Mouse (Mus musculus): ENCODE measurements around the gene Rcl1. TPM values are rescaled to one million over a fixed set of nuclear protein-coding genes. Genes with fewer than 3 reads are reported as not detected.

Rcl1 gene
- total and polyA plus RNA-seq, 2 experiments from 2014 or later: 16.0 to 33.3 TPM

DNA sequence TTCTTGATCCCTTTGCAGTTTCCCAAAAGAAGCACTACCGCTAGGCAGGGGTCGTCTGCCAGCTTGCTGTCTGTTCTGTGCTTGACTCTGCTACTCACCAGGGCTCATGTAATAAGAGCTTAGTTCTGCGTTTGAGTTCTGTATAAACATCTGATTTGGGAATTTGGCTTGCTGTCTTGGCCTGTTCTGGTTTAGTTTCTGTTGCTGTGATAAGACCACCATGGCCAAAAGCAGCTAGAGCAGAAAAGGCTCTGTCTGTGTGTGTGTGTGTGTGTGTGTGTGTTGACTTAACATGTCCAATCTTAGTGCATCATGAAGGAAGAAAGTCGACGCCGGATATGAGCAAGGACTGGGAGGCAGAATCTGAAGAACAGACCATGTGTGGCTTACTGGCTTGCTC, 44.2 kb downstream of the Rcl1 start:
- WGBS: 86% methylated on average over 6 of the region's 6 CpGs
- Histone ChIP-seq H3K27ac (no peak overlapping the region), H3K4me3 (ENCODE audit: low read length) (no peak overlapping the region), H3K36me3 (ENCODE audit: insufficient read depth, low read length) (peaks cover 6% of the 10 kb centered on the region; the same call in 1 of the 2 replicates), H3K4me2 (ENCODE audit: low read depth, low read length) (no peak overlapping the region), H3K4me1 (ENCODE audit: insufficient read depth, low read length) (no peaks in the 10 kb centered on the region), H3K9ac (replicated peaks; ENCODE audit: low read length) (no peak overlapping the region), H3K27me3 (ENCODE audit: insufficient read depth, low read length) (no peaks in the 10 kb centered on the region), H3K9me3 (ENCODE audit: low read length) (no peaks in the 10 kb centered on the region)
- no peak for ATAC-seq
- DNase-seq (ENCODE audit: low spot score): no peak
- TF ChIP-seq CTCF (IDR thresholded peaks at IDR 0.05; ENCODE audit: low read depth): no peak

- WGBS: 74% methylated on average over 9 of the region's 9 CpGs
- H3K4me2 ChIP-seq (ENCODE audit: low read depth, low read length): no peak overlapping the region
- H3K27me3 ChIP-seq (ENCODE audit: insufficient read depth, low read length): no peaks in the 10 kb centered on the region
- ATAC-seq (no peak), DNase-seq (ENCODE audit: low spot score) (no peak)
- TF ChIP-seq CTCF (IDR thresholded peaks at IDR 0.05; ENCODE audit: low read depth): no peak
- H3K9ac ChIP-seq (replicated peaks; ENCODE audit: low read length): no peak overlapping the region
- no peaks in the 10 kb centered on the region for H3K9me3 ChIP-seq (ENCODE audit: low read length)
- no peaks in the 10 kb centered on the region for H3K4me1 ChIP-seq (ENCODE audit: insufficient read depth, low read length)
- peaks cover 6% of the 10 kb centered on the region; the same call in 1 of the 2 replicates for H3K36me3 ChIP-seq (ENCODE audit: insufficient read depth, low read length)
- no peak overlapping the region for H3K27ac ChIP-seq
- no peak overlapping the region for H3K4me3 ChIP-seq (ENCODE audit: low read length)
Measured at GRCm38 (mm10) chr19:29146820-29147219, 45.6 kb downstream of the Rcl1 start.

DNA sequence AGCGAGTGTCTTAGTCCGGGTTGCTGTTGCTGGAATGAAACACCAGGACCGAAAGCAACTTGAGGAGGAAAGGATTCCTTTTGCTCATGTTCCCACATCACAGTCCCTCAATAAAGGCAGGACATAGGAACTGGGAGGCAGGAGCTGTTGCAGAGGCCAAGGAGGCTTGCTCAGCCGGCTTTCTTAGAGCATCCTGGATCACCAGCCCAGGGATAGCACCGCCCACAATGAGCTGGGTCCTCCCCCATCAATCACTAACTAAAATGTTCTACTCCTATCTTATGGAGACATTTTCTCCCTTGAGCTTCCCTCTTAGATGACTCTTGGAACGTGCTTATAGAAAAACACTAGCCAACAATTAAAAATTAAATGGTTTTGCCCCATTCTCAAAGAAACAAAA, 48.4 kb downstream of the Rcl1 start:
- no peak for TF ChIP-seq CTCF (IDR thresholded peaks at IDR 0.05; ENCODE audit: low read depth)
- Histone ChIP-seq H3K4me2 (ENCODE audit: low read depth, low read length) (no peak overlapping the region), H3K9me3 (ENCODE audit: low read length) (no peaks in the 10 kb centered on the region), H3K4me3 (ENCODE audit: low read length) (no peak overlapping the region), H3K4me1 (ENCODE audit: insufficient read depth, low read length) (no peaks in the 10 kb centered on the region), H3K9ac (replicated peaks; ENCODE audit: low read length) (no peak overlapping the region), H3K36me3 (ENCODE audit: insufficient read depth, low read length) (no peaks in the 10 kb centered on the region; the same call in 1 of the 2 replicates), H3K27me3 (ENCODE audit: insufficient read depth, low read length) (no peaks in the 10 kb centered on the region), H3K27ac (no peak overlapping the region)
- no peak for DNase-seq (ENCODE audit: low spot score)
- no peak for ATAC-seq
- 74% methylated on average over 6 of the region's 6 CpGs for WGBS

GRCm38 (mm10) chr19:29150038-29150437, 48.9 kb downstream of the Rcl1 start:
- no peak for ATAC-seq
- 72% methylated on average over 6 of the region's 6 CpGs for WGBS
- Histone ChIP-seq H3K27ac (no peak overlapping the region), H3K9me3 (ENCODE audit: low read length) (no peaks in the 10 kb centered on the region), H3K27me3 (ENCODE audit: insufficient read depth, low read length) (no peaks in the 10 kb centered on the region), H3K9ac (replicated peaks; ENCODE audit: low read length) (no peak overlapping the region), H3K4me2 (ENCODE audit: low read depth, low read length) (no peak overlapping the region), H3K4me3 (ENCODE audit: low read length) (no peak overlapping the region), H3K4me1 (ENCODE audit: insufficient read depth, low read length) (no peaks in the 10 kb centered on the region), H3K36me3 (ENCODE audit: insufficient read depth, low read length) (no peaks in the 10 kb centered on the region; the same call in 1 of the 2 replicates)
- no peak for TF ChIP-seq CTCF (IDR thresholded peaks at IDR 0.05; ENCODE audit: low read depth)
- no peak for DNase-seq (ENCODE audit: low spot score)

- H3K27me3 ChIP-seq (ENCODE audit: insufficient read depth, low read length): no peaks in the 10 kb centered on the region
- 88% methylated on average over 2 of the region's 2 CpGs for WGBS
- no peaks in the 10 kb centered on the region for H3K9me3 ChIP-seq (ENCODE audit: low read length)
- DNase-seq (ENCODE audit: low spot score) (no peak), ATAC-seq (no peak)
- no peak overlapping the region for H3K4me3 ChIP-seq (ENCODE audit: low read length)
- H3K4me1 ChIP-seq (ENCODE audit: insufficient read depth, low read length): no peaks in the 10 kb centered on the region
- H3K4me2 ChIP-seq (ENCODE audit: low read depth, low read length): no peak overlapping the region
- H3K36me3 ChIP-seq (ENCODE audit: insufficient read depth, low read length): no peaks in the 10 kb centered on the region
- no peak overlapping the region for H3K27ac ChIP-seq
- no peak overlapping the region for H3K9ac ChIP-seq (replicated peaks; ENCODE audit: low read length)
- no peak for TF ChIP-seq CTCF (IDR thresholded peaks at IDR 0.05; ENCODE audit: low read depth)
Measured at GRCm38 (mm10) chr19:29151443-29151842, 50.3 kb downstream of the Rcl1 start.

DNA sequence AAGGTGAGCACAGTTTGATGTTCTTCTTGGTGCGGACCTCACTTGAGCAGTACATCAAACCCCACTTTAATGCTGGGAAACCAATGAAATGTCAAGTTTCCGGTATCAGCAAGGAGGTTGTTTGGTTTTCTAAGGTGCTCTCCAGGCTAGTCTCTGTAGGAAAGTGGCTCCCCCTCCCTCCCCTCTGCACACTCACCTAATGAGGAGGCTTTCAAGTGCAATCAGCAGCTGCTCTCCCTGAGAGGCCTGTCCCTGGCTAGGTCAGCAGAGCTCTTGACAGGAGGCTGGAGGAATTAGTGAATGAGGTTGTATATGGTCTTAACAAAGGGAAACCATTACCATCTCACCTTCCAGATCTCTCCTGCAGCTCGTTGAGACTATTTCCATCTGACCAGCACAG, 54.4 kb downstream of the Rcl1 start:
- no peak overlapping the region for H3K27ac ChIP-seq
- H3K9me3 ChIP-seq (ENCODE audit: low read length): no peaks in the 10 kb centered on the region
- H3K4me1 ChIP-seq (ENCODE audit: insufficient read depth, low read length): no peaks in the 10 kb centered on the region
- WGBS: 79% methylated on average over 3 of the region's 3 CpGs
- no peak overlapping the region for H3K4me2 ChIP-seq (ENCODE audit: low read depth, low read length)
- ATAC-seq (no peak), DNase-seq (ENCODE audit: low spot score) (no peak)
- no peak overlapping the region for H3K9ac ChIP-seq (replicated peaks; ENCODE audit: low read length)
- TF ChIP-seq CTCF (IDR thresholded peaks at IDR 0.05; ENCODE audit: low read depth): no peak
- H3K36me3 ChIP-seq (ENCODE audit: insufficient read depth, low read length): no peaks in the 10 kb centered on the region
- no peak overlapping the region for H3K4me3 ChIP-seq (ENCODE audit: low read length)
- no peaks in the 10 kb centered on the region for H3K27me3 ChIP-seq (ENCODE audit: insufficient read depth, low read length)

DNA sequence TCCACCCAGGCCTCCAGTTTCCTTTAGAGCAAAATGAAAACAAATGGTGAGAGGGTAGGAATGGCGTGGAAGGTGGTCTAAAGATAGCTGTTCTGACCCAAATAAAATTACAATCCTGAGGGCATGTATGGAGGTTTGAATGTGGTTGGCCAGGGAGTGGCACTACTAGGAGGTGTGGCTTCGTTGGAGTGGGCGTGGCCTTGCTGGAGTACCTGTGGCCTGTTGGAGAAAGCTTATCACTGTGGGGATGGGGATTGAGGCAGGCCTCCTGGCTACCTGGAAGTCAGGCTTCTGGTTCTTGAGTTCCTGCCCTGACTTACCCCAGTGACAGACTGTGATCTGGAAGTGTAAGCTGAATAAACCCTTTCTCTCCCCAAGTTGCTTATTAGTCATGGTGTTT, 55.2 kb downstream of the Rcl1 start:
- no peak overlapping the region for H3K27ac ChIP-seq
- no peak overlapping the region for H3K4me2 ChIP-seq (ENCODE audit: low read depth, low read length)
- no peaks in the 10 kb centered on the region for H3K27me3 ChIP-seq (ENCODE audit: insufficient read depth, low read length)
- H3K4me1 ChIP-seq (ENCODE audit: insufficient read depth, low read length): no peaks in the 10 kb centered on the region
- 68% methylated on average over 3 of the region's 3 CpGs for WGBS
- no peak overlapping the region for H3K4me3 ChIP-seq (ENCODE audit: low read length)
- no peaks in the 10 kb centered on the region for H3K9me3 ChIP-seq (ENCODE audit: low read length)
- TF ChIP-seq CTCF (IDR thresholded peaks at IDR 0.05; ENCODE audit: low read depth): no peak
- no peak overlapping the region for H3K9ac ChIP-seq (replicated peaks; ENCODE audit: low read length)
- ATAC-seq (no peak), DNase-seq (ENCODE audit: low spot score) (no peak)
- H3K36me3 ChIP-seq (ENCODE audit: insufficient read depth, low read length): no peaks in the 10 kb centered on the region

All from hindbrain, postnatal 0 days (tissue).